Mouse (Mus musculus) adrenal gland, adult 8-10 months (tissue): Measurements from ENCODE around the gene Aqp9. TPM values are rescaled to one million over a fixed set of nuclear protein-coding genes. Genes with fewer than 3 reads are reported as not detected.

Source experiments
- DNase-seq: peaks from one replicate; pipeline ENCODE4 v3.0.0; 2022
- total RNA-seq, 4 experiments: library from RNA; stranded (reverse); gene quantifications; 2 replicates each; pipeline ENCODE4 v1.2.4; 2022

The Aqp9 gene
- 1 to 10 TPM in 1 of 4 experiments, under 1 TPM in 2, not detected in 1; 0.35 to 1.2 (median 0.74) TPM for total RNA-seq

GRCm38 (mm10) chr9:71168511-71168910 lies at the start of gene Aqp9:
Gene Aqp9, minus strand, starts transcription at chr9:71168682.
- DNase-seq: no peak

- no peak for DNase-seq
These were observed 49.3 kb upstream of the Aqp9 start for GRCm38 (mm10) chr9:71217793-71218095.

GRCm38 (mm10) chr9:71216996-71217792 lies 48.7 kb upstream of the Aqp9 start:
- DNase-seq: no peak

GRCm38 (mm10) chr9:71216036-71216995 lies 47.8 kb upstream of the Aqp9 start:
- DNase-seq: no peak

DNA sequence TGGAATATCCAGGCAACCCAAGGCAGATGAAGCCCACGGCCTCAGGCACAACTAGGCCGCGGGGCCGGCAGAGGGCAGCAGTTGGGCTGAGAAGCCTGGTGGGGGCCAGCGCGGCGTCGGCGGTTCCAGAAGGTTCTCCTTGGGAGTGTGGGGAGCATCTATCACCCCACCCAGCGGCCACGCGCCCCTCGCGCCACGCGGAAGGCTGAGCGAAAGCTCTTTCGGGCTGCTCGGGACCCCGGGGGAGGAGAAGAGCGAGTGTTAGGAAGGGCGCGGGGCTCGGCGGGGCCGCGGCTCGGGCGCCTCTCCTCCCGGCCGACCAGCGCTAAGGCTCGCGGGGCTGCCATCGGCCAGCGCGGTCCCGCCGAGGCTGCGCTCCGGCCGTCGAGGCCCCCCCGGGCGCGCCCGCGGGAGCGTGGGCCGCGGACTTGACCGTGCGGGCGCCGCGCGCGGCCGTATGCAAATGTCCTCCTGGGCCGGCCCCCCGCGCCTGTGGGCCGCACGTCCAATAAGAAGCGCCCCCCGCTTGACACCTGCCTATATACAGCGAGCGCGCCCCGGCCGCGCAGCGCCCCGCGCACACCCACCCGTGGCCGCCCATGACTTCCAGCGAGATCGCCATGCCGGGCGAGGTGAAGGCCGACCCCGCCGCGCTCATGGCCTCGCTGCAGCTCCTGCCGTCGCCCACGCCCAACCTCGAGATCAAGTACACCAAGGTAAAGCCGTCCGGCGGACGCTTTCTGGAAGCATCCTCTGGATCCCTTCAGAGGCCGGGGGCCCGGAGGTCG lies 47.0 kb upstream of the Aqp9 start, which contains the start of gene Aldh1a2:
Gene Aldh1a2, plus strand, starts transcription at position 542 of the 788 bp plus-strand sequence.
- peak; percentile 67 for DNase-seq

- DNase-seq: no peak
These were observed 45.2 kb upstream of the Aqp9 start for GRCm38 (mm10) chr9:71213636-71214035.

DNA sequence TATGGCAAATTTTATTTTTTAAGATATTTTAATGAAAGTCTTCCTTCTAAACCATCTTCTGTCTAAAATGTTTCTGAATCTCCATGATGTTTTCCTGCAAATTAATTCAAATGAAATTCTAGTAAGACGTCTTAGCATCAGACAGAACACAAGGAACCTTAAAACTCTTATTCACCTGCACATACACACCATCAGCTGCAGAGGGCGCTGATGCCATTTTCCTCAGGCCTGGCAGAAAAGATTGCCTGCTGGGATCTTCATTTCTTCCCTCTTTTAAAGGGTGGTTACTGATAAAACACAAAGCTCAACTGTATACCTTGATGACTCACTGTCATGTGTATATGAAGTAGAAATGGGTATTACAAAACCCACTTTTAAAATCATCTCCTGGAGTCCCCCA lies 42.4 kb upstream of the Aqp9 start:
- DNase-seq: no peak

GRCm38 (mm10) chr9:71209299-71209698 lies 40.8 kb upstream of the Aqp9 start:
- DNase-seq: no peak

DNA sequence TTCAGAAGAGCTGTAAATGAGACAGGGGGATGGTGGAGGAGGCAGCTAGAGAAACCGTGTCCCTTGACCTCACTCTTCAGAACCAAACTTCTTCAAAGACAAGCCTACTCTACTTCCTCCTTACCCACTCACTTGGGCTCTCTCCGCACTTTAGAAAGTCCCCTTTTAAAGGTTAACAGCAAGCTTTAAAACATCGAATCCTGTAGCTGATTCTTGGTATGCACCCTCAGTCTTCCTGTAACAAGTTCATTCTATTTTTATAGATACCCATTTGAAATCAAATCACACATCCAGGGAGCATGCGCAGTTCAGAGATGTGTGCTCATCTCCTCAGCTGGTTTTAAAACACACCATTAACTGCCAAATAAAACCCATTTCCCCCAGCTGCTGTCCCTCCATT lies 33.8 kb upstream of the Aqp9 start:
- no peak for DNase-seq

- DNase-seq: no peak
These were observed 30.3 kb upstream of the Aqp9 start for GRCm38 (mm10) chr9:71198826-71199225.

GRCm38 (mm10) chr9:71188647-71189415 lies 20.3 kb upstream of the Aqp9 start:
- peak; percentile 17 for DNase-seq

- DNase-seq: no peak
These were observed 18.9 kb upstream of the Aqp9 start for GRCm38 (mm10) chr9:71187396-71187795.

DNA sequence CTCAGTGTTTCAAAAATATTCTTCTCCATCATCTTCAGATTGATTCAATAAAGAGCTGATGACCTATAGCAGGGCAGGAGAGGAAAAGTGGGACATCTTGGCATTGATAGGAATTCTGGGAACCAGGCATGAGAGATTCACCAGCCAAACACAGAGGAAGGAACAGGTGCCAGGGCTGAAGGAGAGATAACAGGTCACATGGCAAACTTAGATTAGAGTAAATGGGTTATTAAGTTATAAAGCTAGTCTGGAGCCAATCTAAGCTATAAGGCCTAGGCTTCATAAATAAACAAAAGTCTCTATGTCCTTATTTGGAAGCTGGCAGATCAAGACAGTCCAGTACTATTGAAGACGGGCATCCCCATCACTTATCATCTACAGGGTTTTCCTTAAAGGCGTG lies 17.3 kb upstream of the Aqp9 start:
- no peak for DNase-seq

- no peak for DNase-seq
These were observed 16.8 kb upstream of the Aqp9 start for GRCm38 (mm10) chr9:71185285-71185684.

- no peak for DNase-seq
These were observed 11.7 kb upstream of the Aqp9 start for GRCm38 (mm10) chr9:71179964-71180700.

- no peak for DNase-seq
These were observed 10.9 kb upstream of the Aqp9 start for GRCm38 (mm10) chr9:71179276-71179896.

DNA sequence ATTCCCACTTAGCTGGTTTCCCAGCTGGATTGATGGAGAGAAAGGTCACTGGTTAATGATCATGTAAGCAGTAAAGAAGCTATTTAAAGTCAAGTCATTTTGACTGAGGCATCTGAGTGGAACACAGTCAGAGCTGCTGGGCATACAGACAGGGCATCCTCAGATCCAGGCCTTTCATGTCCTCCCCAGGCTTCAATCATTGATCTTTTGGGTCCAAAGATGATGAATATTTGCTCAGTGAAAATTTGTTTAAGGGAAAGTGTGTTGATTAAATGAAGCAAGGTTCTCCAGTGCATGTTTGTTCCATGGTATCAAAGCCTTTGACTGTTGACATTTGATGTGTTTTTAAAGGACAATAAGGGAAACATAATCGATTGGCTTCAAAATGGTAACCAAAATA lies 7.2 kb upstream of the Aqp9 start:
- no peak for DNase-seq

GRCm38 (mm10) chr9:71174316-71174975 lies 6.0 kb upstream of the Aqp9 start:
- DNase-seq: no peak

DNA sequence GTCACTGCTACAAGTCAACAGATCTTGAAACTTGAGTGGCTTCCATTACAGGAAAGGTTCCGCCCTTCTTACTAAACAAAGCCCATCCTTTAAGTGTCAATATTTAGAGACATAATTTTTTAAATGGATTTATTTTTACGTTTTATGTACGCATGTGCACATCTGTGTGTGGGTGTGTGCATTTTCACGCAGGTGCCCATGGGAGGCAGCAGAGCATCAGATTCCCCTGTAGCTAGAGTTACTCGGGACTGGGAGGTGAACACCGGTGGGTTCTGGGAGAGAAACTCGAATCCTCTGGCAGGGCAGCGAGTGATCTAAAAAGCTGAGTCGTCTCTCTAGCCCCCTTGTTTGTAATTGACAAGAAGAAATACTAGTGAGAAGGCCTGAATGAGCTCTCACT lies 5.1 kb upstream of the Aqp9 start:
- no peak for DNase-seq
